Mouse (Mus musculus): ENCODE measurements at regions not wholly inside any gene's neighbourhood (a gene's known extent, or its start where the extent isn't known, plus 50 kb on each side); places are given as distances from the start of the nearest gene placed in this dataset.

DNA sequence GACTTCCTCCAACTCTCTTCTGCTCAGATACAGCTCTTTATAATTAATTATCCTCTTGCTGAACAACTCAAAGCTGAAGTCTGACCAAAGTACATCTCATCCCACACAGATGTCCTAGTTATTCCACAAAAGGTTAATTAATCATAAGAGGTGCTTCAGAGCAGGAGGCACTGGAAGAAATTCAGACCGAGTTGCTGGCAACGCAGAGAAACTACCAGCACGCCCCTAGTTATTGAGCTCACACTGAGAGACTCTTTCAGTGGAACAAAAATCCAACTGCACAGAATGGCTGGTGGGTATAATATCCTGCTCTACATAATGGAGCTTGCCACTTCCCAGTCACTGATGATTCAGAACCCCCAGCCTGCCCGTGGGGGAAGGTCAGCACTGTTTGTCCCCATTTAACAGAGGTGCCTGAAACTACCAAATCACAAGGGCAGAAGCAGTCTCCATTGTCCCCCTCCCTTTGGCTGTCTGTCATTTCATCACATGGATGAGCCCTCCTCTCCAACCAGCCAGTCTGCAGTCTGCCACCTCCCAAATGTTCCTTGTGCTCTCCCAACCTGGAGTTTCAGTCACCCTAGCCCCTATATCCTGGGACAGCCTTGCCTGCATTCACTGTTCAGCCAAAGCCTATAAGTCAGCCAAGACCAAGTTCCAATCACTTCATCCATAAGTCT lies 170.3 kb upstream of the Creb1 start:
- no peak for DNase-seq (ENCODE audit: low spot score)

- DNase-seq (ENCODE audit: low spot score) = no peak
These were observed 189.2 kb upstream of the Creb1 start for GRCm38 (mm10) chr1:64343268-64343667.

DNA sequence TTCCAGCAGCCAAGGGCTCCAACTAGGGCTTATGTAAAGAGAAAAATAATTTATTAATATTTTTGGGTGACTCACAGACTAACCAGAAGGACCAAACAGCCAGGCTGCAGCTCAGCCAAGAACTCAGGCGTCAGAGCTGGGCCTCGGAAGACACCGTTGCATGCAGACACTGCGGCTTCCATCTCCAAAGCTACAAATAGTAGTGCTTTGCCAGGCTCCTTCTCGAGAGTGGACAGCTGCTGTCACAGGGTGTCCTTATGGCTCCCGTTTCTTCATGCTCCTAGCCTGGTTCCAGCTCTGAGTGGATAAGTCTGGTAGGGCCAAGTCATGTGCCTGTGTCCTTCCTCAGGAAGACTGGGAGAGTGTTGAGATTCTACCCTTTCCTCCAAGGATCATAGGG lies 190.8 kb upstream of the Creb1 start:
- no peak for DNase-seq (ENCODE audit: low spot score)

DNA sequence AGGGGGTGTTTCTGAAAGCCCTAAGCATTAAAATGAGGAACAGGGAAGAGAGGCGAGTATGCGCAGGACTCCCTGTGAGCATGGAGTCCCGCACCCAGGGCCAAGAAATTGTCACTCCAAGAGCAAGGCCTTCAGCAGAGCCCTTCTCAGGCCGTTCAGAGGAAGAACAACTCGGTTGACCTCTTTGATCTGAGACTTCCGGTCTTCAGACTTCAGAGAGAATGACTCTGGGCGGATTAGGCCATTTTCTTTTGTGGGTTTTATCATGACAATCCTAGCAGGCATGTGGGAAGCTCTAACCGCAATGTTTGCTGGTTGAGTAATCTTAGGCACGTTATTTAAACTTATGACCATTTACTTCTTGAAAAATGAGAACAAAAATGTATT lies 193.9 kb upstream of the Creb1 start:
- DNase-seq (ENCODE audit: low spot score) = no peak

DNA sequence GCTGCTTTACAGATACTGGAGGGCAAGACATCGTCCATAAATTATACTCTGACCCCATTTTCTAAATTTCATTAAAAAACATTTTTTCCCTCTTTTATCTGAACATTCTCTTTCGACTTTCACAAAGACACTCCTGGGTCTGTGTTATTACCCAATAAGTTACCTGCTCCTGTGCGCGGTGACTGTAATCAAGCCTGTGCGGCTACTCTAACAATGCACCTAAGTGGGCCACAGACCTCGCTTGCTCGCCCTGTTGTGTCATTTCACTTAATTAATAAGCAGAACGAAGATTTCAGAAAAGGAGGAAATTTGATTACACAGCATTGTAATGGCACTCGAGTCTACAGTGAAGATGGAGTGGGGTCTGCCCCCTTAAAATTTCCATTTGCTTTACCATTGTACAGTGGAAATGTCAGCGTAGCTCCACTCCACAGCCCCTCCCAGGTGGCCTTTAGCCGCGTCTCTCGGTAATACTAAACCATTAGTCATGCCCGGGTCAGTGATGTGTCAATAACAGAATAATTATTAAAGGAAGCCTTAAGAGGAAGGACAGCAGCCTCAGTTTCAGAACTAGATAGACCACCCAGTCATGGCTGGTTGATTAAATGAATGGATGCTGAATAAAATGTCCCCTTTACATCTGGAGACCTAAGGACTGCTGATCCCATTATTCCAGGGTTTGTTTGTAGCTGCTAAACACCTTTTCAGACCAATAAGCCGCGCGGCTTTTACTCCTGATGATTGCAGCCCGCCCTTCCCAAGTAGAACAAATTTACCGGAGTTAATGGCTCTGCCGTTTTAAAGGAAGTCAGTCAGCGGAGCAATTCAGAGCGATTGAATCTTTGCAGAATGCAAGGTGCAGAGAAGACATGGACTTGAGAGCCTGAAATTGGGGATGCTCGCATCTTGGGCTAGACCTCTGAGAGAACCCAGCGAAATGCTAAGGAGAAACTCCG lies 194.5 kb upstream of the Creb1 start:
- no peak for DNase-seq (ENCODE audit: low spot score)

DNA sequence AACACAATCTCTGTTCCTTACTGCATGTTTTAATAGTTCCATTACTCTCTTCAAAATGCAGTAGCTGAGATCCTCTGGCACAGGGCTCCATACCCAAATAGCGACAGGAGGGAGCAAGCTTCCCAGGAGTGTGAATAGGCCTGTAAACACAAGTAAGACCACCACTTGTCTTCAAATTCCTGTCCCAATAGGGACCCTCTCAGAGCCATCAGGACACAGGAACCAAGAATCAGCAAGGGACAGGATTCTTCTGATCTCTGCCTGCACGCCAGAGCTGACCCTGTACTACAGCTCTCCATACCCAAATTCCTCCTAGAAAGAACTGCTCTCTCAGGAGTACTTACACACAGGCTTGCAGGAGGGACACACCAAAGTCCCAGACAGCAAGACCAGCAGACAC lies 200.9 kb upstream of the Creb1 start:
- no peak for DNase-seq (ENCODE audit: low spot score)

DNA sequence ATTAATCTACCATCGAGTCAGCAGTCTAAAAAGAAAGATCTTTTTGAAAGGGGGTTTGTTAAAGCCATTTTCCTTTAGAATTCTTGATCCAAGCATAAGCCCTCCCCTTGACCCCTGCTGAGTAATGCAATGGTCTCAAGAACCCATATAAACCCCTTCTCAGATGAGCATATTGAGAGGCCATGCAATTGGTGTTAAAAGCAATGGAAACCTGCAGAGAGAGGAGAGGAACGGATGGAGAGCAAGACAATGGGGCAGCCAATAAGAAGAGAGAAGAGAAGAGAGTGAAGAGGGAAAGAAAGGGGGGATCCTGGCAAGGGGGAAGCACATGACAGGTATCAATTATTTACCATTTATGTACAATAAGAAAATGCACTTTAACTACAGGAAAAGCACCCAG lies 201.7 kb upstream of the Creb1 start:
- no peak for DNase-seq (ENCODE audit: low spot score)

DNA sequence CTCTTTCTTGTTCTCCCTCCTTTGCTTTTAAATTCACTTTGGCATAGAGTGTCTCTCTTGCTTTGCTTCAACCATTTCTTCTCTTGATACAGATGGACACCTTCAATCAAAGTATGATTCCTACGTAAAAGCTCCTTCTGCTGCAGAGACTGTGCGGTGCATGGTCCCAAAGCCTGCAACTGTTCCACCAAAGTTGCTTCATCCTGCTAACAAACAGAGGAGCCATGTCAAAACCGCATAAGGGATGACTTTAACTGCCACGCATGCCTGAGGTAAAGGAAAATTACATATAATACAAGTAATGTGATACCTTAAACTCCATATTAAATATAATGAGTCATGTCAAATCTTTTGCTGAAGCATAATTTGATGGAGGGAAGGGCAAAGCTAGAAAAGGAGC lies 200.1 kb upstream of the Klf7 start:
- no peak for DNase-seq (ENCODE audit: low spot score)

DNA sequence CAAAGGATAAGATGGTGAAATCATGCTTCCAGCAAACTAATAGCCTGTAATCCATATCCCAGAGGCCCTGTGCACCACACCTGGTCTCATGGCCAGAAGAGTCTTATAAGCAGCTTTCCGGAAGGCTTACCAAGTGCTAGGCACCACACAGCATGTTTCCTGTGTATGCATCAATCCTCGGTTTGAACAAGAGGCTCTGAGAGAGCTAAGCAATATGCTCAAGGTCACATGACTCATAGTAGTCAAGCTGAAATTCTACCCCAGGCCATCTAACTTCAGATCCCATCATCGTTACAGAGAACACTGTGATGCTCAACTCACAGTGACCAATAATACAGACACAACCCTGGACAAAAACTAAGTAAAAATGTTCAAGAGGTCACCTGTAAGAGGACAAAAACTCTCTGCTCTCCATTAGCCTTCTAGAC lies 197.1 kb upstream of the Klf7 start:
- DNase-seq (ENCODE audit: low spot score) = no peak

GRCm38 (mm10) chr1:64318440-64319154 lies 196.5 kb upstream of the Klf7 start:
- DNase-seq (ENCODE audit: low spot score) = no peak

- no peak for DNase-seq (ENCODE audit: low spot score)
These were observed 195.1 kb upstream of the Klf7 start for GRCm38 (mm10) chr1:64317032-64317636.

DNA sequence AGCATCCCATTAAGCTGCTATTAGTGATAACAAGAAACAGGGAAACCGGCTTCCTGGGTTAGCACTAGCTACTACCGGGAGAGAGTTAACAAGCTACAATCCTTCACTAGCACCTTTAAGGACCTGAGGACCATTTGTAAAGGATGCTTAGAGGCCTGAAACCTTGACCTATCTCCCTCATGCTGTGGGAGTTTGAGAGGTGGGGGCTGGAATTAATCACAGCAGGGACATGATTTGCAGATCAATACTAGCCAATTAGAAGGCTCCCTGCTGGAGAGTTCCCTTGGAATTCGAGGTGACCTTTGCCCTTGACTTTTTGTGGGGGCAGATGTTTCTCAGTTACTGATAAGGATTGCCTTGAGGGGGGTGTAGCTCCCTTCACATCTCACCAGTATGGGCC lies 189.3 kb upstream of the Klf7 start:
- DNase-seq (ENCODE audit: low spot score) = no peak

GRCm38 (mm10) chr1:64308560-64308959 lies 186.5 kb upstream of the Klf7 start:
- no peak for DNase-seq (ENCODE audit: low spot score)

- no peak for DNase-seq (ENCODE audit: low spot score)
These were observed 186.0 kb upstream of the Klf7 start for GRCm38 (mm10) chr1:64308088-64308487.

GRCm38 (mm10) chr1:64305427-64306213 lies 183.5 kb upstream of the Klf7 start:
- peak; percentile 18 for DNase-seq (ENCODE audit: low spot score)

DNA sequence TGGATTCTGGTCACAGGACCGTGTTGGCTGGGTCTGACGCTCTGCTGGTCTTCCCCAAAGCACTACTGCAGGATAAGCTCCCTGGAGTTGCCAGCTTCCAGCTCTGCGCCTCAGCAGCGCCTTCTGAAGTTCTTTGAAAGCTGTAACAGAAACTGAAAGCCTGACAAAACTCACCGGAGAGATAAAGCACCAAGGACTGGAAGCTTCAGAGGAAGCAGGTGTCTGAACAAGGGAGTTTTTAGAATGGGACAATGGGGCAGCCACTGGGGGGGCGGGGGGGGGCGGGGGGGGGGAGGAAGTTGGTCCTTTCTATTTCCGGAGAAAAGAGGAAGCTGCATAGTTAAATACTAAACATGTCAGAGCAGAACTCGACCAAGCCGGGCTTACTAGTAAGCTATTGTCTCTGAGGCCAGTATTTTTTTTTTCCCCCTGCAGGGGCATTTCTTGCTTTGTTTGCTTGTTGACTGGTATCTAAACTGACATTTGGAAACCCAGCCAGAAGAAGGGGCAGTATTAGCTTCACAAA lies 180.8 kb upstream of the Klf7 start:
- DNase-seq (ENCODE audit: low spot score) = peak; percentile 24

- DNase-seq (ENCODE audit: low spot score) = no peak
These were observed 179.5 kb upstream of the Klf7 start for GRCm38 (mm10) chr1:64301530-64302061.

DNA sequence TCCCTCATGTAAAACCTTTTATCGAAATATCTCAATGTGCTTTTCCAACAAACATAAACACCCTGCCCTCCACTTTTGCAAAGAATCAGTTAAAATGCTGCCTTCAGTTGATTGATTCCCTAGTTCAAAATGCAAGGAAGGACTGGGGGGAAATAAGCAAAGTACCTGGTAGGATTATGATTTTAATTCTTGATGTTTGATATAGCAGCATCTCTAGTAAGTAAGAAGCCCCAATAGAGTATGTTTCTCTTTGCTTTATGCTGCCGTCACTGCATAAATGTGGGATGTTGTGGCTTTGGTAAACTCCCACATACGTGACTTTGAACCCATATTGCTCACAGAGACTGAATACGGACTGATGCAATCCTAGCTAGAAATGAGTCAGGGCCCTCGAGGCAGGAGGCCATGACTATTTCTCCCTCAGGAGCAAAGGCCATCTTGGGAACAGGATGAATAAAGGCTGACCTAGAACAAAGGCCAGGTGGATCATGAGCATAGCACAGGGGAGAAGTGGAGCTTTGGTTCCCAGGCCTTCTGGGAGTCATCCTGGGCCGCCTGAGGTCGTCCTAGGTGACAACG lies 179.0 kb upstream of the Klf7 start:
- no peak for DNase-seq (ENCODE audit: low spot score)

DNA sequence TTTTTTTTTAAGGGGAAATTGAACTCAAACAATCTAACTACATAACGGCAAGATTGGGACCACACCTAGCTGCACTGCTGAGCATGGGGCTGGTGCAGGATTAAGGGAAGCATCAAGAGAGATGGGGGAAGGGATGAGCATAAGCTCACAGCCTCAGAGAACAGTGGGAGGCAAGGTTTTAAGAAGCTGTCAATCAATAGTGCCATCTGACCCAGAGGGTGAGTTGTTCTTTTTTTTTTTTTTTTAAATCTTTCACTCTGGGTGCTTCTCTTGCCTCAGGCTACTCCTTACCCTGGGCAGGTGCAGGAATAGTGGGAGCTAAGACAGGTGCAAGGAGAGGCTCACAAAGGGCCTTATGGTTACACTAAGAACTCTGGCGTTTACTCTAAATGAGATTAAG lies 176.9 kb upstream of the Klf7 start:
- no peak for DNase-seq (ENCODE audit: low spot score)

DNA sequence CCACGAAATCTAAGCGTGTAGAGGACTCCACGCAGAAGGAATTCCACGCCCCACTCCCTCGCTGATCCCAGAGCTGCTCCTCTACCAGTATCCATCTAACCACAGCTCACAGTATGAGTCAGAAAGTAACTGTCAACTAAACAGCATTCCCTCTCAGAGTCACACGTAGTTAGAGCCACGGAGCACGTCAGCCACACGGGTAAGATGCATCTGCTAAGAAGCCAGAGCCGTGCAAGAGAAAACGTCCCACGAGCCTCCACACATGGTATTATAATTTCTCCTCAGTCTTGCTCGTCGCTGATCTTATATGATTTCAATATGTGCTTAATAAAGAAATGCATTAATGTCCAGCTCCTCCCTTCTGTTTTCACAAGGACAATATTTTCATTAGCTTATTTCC lies 176.1 kb upstream of the Klf7 start:
- DNase-seq (ENCODE audit: low spot score) = no peak

GRCm38 (mm10) chr1:64297343-64297742 lies 175.3 kb upstream of the Klf7 start:
- DNase-seq (ENCODE audit: low spot score) = no peak

Measured in ovary, postnatal 14 days (tissue).